Mouse (Mus musculus) CH12F3 (cell line): Measurements from ENCODE around the gene Aqp8.

Source experiments
- in situ Hi-C: fragments of 300-500 bp; cut with MboI; formaldehyde crosslinking; loops from 2 replicates; pipeline ENCODE4 v1.14.3; 2020; ENCODE audit warnings: low sequenced_read_pairs

The Aqp8 gene

DNA sequence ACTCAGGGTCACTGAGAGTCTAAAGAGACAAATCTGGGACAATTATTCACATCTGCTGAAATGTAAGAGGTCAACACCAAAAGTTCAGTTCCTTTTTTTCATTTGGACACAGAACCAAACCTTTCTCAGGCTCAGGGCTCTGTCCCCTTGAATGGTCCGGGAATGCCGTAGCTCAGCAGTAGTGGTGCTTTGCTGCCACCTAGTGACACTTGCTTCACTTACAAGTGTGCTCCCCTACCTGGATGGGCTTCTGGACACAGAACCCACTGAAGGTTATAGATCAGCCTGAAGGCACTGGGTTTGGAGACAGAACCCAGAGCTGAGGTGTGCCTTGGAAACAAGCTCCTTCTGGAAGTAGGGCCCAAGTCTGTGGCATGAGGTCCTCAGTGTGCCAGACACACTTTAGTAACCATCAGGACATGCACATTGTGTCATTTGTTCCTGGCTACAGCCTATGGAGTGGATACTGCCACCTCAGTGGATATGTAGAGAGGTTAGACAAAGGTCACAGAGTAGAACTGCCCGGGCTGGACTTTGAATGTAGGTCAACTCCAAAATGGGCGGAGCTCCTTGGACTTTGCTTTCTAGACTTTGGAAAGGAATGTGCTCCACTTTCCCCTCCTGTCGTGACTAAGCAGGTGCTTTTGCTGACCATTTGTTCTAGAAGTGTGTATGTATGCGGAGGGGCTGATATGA is 3.7 kb downstream of the Aqp8 start:
- in situ Hi-C loops = loop anchor here (25.0 kb wide), 1 partner anchor 454 kb away; no protein-coding TSS in a partner anchor

DNA sequence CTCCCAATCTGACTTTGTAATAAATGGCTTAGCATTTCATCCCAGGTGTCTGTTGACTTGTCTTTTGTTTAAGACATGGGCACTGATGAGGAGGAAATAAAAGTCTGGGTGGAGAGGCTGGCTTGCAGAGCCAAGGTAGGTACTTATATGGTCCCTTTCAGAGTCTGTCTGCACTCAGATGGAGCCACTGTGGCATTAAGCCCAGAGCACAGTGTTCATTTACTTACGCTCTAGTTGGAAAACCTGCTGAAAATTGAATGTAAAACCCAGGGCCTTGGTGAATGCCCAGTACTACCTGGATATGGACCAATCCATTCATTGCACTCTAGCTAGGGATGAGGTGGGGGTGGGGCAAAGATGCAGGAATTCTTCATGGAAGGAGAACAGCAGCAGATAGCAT is 5.9 kb downstream of the Aqp8 start:
- in situ Hi-C loops = loop anchor here (25.0 kb wide), 1 partner anchor 456 kb away; no protein-coding TSS in a partner anchor

DNA sequence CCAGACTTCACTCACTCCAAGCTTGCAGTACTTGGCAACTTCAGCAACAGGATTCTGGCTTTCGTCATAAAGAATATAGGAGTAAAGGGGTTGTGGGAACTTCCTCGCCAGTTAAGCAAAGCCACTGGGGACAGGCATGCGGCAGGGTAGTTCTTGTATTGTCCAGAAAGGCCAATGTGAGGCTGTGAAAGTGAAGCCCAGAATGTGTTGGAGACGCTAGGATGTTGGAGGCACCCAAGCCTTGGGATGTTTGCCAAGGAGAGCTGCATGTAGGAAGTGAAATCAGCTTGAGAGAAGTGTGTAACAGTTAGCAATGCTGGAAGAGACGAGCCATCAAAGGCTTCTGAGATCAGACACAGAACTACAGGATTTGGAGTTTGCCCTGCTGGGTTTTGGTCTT is 25.6 kb downstream of the Aqp8 start:
- in situ Hi-C loops = no loop called here

DNA sequence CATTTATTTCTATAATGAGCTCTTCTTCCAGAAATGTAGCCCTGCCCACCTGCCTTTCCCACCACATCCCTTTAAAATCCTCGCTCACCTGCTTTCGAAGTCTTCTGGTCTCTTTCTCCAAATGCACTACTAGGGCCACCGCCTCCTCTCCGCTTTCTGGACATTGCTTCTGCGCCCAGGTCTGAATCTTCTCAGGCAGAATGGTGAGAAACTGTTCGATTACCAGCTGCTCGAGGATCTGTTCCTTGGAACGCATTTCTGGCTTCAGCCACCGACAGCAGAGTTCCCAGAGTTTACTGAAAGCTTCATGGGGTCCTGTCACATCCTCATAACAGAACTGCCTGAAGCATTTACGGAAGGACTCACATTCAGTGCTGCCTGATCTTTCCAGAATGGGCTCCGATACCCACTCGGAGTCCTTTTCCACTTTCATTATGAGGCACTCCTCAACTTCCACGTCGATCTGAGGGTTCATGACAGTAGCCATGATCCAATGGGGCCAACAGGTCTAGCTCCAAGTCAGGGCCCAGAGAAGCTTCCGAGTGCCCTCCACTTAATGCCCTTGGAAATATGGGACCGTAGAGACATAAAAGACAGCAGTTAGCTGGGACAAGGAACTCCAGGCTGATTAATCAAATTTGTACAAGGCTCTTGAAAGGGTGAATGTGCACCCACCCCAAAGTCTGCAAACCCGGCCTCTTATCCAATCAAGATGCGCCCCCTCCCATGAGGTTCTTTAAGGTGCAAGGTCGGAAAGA is 37.6 kb downstream of the Aqp8 start:
- in situ Hi-C loops = loop anchor here (25.0 kb wide), 1 partner anchor 1888 kb away; no protein-coding TSS in a partner anchor

DNA sequence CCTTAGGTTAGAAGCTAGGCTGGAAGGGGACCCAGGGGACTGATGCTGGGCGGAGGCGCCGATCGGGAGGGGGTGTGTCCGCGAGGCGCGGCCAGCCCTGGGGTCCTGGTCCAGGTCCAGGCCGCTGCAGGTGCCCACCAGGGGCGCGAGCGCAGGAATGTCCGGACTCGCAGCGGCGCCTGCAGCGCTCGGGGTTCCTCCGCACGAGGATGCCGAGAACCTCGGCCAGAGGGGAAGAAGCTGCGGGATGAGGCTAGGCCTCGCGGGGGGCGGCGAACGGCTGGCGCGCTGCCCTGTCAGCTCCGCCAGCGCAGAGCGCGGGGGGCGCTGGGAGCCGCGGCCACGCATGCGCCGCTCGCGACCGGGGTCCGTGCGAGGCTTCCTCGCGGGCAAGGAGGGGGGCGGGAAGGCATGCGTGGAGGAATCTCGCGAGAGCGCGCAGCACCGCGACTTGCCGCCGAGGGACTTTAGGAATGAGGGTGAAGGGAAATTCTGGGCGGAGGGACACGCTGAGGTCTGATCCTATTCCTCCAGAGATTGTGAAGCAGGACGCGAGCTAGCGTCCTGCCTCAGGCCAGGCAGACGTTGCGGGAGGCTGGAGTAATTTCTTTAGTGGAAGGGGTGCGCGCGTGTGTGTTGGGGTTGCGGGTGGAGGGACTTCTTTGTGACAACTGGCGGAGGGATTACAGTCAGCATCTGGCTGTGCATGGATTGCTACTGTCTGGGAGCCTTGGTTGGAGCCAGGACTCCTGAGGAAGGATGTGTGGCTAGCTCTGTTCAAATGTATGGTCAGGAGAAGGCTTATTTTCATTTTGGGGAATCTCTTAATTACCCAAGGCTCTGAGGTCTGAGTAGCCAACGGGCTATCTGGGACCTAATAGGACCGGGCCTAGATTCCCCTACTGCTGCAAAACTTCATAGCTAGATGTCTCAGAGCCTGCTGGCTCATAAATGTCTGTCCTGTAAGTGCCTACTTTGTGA is 38.4 kb downstream of the Aqp8 start, which contains the start of gene Zkscan2:
Zkscan2 (minus strand) TSS at position 211 of the 981 bp plus-strand sequence.
- in situ Hi-C loops = loop anchor here (25.0 kb wide), 1 partner anchor 1887 kb away; no protein-coding TSS in a partner anchor

DNA sequence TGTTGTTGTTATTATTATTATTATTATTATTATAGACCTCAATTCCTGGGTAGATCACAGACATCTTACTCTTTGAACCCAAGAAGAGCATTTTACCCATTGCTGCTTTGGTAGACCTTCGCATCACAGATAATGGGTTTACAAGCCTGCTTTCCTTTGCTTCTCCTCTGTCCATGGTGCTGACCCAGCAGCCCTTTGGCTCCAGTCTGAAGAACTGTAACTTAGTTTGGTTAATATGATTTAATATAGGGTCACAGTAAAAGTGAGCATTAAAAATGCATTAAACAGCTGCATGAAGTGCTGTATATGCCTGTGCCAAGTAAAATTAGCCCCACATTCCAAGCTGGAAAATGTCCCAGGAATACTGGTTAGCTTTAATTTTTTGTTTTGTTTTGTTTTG is 41.3 kb downstream of the Aqp8 start:
- in situ Hi-C loops = loop anchor here (25.0 kb wide), 1 partner anchor 1884 kb away; no protein-coding TSS in a partner anchor

DNA sequence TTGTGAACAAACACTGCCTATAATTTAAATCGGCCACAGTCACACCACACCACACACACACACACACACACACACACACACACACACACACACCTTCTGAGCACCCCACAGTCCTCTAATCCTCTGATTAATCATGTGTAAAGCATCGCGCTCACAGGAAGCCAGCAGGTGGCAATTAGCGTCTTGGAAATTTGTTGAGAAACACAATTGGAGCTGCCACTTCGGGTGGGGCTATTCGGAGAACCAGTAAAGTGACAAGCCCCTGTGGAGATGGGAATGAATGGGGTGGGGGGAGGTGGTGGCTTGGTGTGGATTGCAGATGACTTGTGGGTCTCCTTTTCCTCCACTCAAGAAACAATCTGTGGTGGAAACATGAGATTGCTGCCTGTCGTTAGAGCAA is 45.9 kb downstream of the Aqp8 start:
- in situ Hi-C loops = loop anchor here (25.0 kb wide), 1 partner anchor 1879 kb away; no protein-coding TSS in a partner anchor
